In genomic region chr16:21392517-21393112, GRCm38 (mm10) we compare ENCODE assay signal across 7 mouse cellular contexts. TPM values are rescaled to one million over a fixed set of nuclear protein-coding genes. Genes with fewer than 3 reads are reported as not detected.
DNase-seq lines count a peak whose midpoint lies in the region; ATAC-seq and TF ChIP-seq lines count a peak whose summit lies in the region.

No protein-coding gene starts in this region.

- no peak overlapping the region for H3K4me2 ChIP-seq in intestine, embryonic 15.5 days (replicated peaks)

- no peak for TF ChIP-seq POLR2A in small intestine, adult 2 months (IDR thresholded peaks at IDR 0.05; ENCODE audit: low read depth, low read length)

- H3K9ac ChIP-seq in intestine, embryonic 15.5 days, result no peak overlapping the region

- no peak overlapping the region; the same call in 1 of the 2 replicates for H3K27ac ChIP-seq in intestine, embryonic 15.5 days
- H3K27ac ChIP-seq in midbrain, embryonic 10.5 days (replicated peaks), result peak overlapping the region; percentile 72
- no peak overlapping the region for H3K27ac ChIP-seq in small intestine, adult 2 months (ENCODE audit: insufficient read depth, low read depth, low read length)

- peak; percentile 68 to 80 for DNase-seq in adrenal gland, adult 18-20 months (ENCODE audit: low spot score in 2 of 2)
- DNase-seq in embryo, embryonic 10.5 days (ENCODE audit: low spot score), result peak; percentile 97
- DNase-seq in gastrocnemius, postnatal 25 days, result peak; percentile 63
- peak; percentile 94 to 95 for DNase-seq in left cerebral cortex, postnatal 14 days (ENCODE audit: low spot score in 2 of 2)
- peak; percentile 91 for DNase-seq in midbrain, embryonic 10.5 days (ENCODE audit: low spot score)

- H3K4me3 ChIP-seq in intestine, embryonic 15.5 days (replicated peaks), result no peak overlapping the region
- no peak overlapping the region for H3K4me3 ChIP-seq in midbrain, embryonic 10.5 days
- H3K4me3 ChIP-seq in small intestine, adult 2 months (ENCODE audit: low read depth, low read length), result no peak overlapping the region

- H3K4me1 ChIP-seq in intestine, embryonic 15.5 days (replicated peaks), result peaks cover 13% of the 10 kb centered on the region; the same call in 1 of the 2 replicates
- peaks cover 70% of the 10 kb centered on the region for H3K4me1 ChIP-seq in midbrain, embryonic 10.5 days
- no peaks in the 10 kb centered on the region for H3K4me1 ChIP-seq in small intestine, adult 2 months (ENCODE audit: control insufficient read depth, insufficient read depth, insufficient read length, low read length)

- ATAC-seq in intestine, embryonic 15.5 days, result peak; percentile 86

- 48% methylated on average over 9 of the region's 9 CpGs for WGBS in intestine, embryonic 15.5 days
- 57% methylated on average over 9 of the region's 9 CpGs for WGBS in midbrain, embryonic 10.5 days
- 38% methylated on average over 9 of the region's 9 CpGs for WGBS in small intestine, adult 2 months

- no peaks in the 10 kb centered on the region for H3K27me3 ChIP-seq in intestine, embryonic 15.5 days (replicated peaks)
- H3K27me3 ChIP-seq in midbrain, embryonic 10.5 days (ENCODE audit: low read depth, poor library complexity, severe bottlenecking), result peaks cover 18% of the 10 kb centered on the region
- no peaks in the 10 kb centered on the region for H3K27me3 ChIP-seq in small intestine, adult 2 months (ENCODE audit: control insufficient read depth, insufficient read depth, low read length)

- no peaks in the 10 kb centered on the region for H3K36me3 ChIP-seq in intestine, embryonic 15.5 days
- no peaks in the 10 kb centered on the region for H3K36me3 ChIP-seq in midbrain, embryonic 10.5 days
- H3K36me3 ChIP-seq in small intestine, adult 2 months (ENCODE audit: control insufficient read depth, insufficient read depth, low read length), result no peaks in the 10 kb centered on the region

- intact Hi-C loops in left cerebral cortex, postnatal 14 days (cut with DNase I), result loop anchor here (1.0 to 5.0 kb wide), 3 partner anchors 55 to 188 kb away; partner anchors contain the start of gene Ephb3

- no peaks in the 10 kb centered on the region; the same call in 1 of the 2 replicates for H3K9me3 ChIP-seq in intestine, embryonic 15.5 days
- no peaks in the 10 kb centered on the region for H3K9me3 ChIP-seq in midbrain, embryonic 10.5 days (replicated peaks)

- peak; percentile 86; the same call in 1 of the 2 replicates for TF ChIP-seq CTCF in small intestine, adult 2 months (IDR thresholded peaks at IDR 0.05; ENCODE audit: extremely low read depth, insufficient read length, insufficient replicate concordance, low read depth, low read length)

RNA-seq across cellular contexts. Expression of gene Vps8, which starts 30.3 kb away (rescaled TPM):
- 10 to 100 TPM; 19.2 to 19.5 TPM for total RNA-seq in adrenal gland, adult 18-20 months (2021)
- total RNA-seq in gastrocnemius, postnatal 25 days (2021), result 1 to 10 TPM; 6.4 to 6.6 TPM
- 13.9 and 18.4 TPM in 2 replicates for polyA plus RNA-seq in intestine, embryonic 15.5 days (2015; fragmentation: Nextera tagmentation; extraction: Ambion mirVana)
- 10 to 100 TPM; 52.3 to 53.1 TPM for total RNA-seq in left cerebral cortex, postnatal 14 days (2021)
- 18.9 and 23.1 TPM in 2 replicates for polyA plus RNA-seq in midbrain, embryonic 10.5 days (2016; fragmentation: Nextera tagmentation; extraction: Ambion mirVana)
- 4.7 and 8.8 TPM in 2 replicates for polyA plus RNA-seq in small intestine, adult 2 months (2012; rRNA removed)
